Mouse (Mus musculus) spleen, postnatal 10 days (tissue): ENCODE measurements around the gene Entpd1.
A peak's percentile ranks its signal among the peaks of the same experiment; 100 is the strongest.

Experiments
- DNase-seq, 2 experiments: peaks; one replicate each; pipeline ENCODE4 v3.0.0; 2021 to 2022; ENCODE audit warnings: low spot score in 2 of 2

The Entpd1 gene

GRCm38 (mm10) chr19:40723516-40723915, 111.3 kb downstream of the Entpd1 start:
- DNase-seq: no peak

GRCm38 (mm10) chr19:40726148-40726547, 114.0 kb downstream of the Entpd1 start:
- no peak for DNase-seq

- DNase-seq: no peak
These were observed 114.4 kb downstream of the Entpd1 start for GRCm38 (mm10) chr19:40726614-40727013.

- DNase-seq: no peak
These were observed 116.0 kb downstream of the Entpd1 start for GRCm38 (mm10) chr19:40728213-40728612.

- DNase-seq: no peak
These were observed 116.7 kb downstream of the Entpd1 start for GRCm38 (mm10) chr19:40728732-40729420.

- no peak for DNase-seq
These were observed 121.2 kb downstream of the Entpd1 start for GRCm38 (mm10) chr19:40733409-40733808.

- no peak for DNase-seq
These were observed 121.7 kb downstream of the Entpd1 start for GRCm38 (mm10) chr19:40733849-40734248.

GRCm38 (mm10) chr19:40736680-40737512, 124.7 kb downstream of the Entpd1 start:
- DNase-seq: peak in 1 of 2 experiments; percentile 66

- DNase-seq: no peak
These were observed 125.4 kb downstream of the Entpd1 start for GRCm38 (mm10) chr19:40737613-40738012.

GRCm38 (mm10) chr19:40738683-40739324, 126.6 kb downstream of the Entpd1 start:
- DNase-seq: no peak

GRCm38 (mm10) chr19:40746603-40747002, 134.4 kb downstream of the Entpd1 start:
- DNase-seq: no peak

GRCm38 (mm10) chr19:40748559-40748958, 136.4 kb downstream of the Entpd1 start, which contains the start of gene Cc2d2b:
TSS of gene Cc2d2b (plus strand) at chr19:40748753.
- DNase-seq: no peak

GRCm38 (mm10) chr19:40754311-40754710, 142.1 kb downstream of the Entpd1 start:
- DNase-seq: peak; percentile 76 to 87

GRCm38 (mm10) chr19:40760071-40760470, 147.9 kb downstream of the Entpd1 start:
- DNase-seq: no peak

GRCm38 (mm10) chr19:40762023-40762759, 150.0 kb downstream of the Entpd1 start:
- DNase-seq: peak; percentile 9 to 70

GRCm38 (mm10) chr19:40767189-40767588, 155.0 kb downstream of the Entpd1 start:
- DNase-seq: no peak

- peak; percentile 50 to 85 for DNase-seq
These were observed 157.2 kb downstream of the Entpd1 start for GRCm38 (mm10) chr19:40769341-40769770.

GRCm38 (mm10) chr19:40788004-40788714, 176.0 kb downstream of the Entpd1 start:
- no peak for DNase-seq

- DNase-seq: no peak
These were observed 176.5 kb downstream of the Entpd1 start for GRCm38 (mm10) chr19:40788715-40789084.
